Mouse (Mus musculus): ENCODE measurements around the gene Lsr.
A peak's percentile ranks its signal among the peaks of the same experiment; 100 is the strongest.

Lsr gene

GRCm38 (mm10) chr7:30973251-30973500 is at the start of gene Lsr:
Gene Lsr (minus strand): TSS chr7:30973464.
- DNase-seq, result peak; percentile 67

GRCm38 (mm10) chr7:31017104-31017901 is 44.0 kb upstream of the Lsr start:
- peak; percentile 22 for DNase-seq

GRCm38 (mm10) chr7:31012971-31013370 is 39.7 kb upstream of the Lsr start:
- no peak for DNase-seq

- DNase-seq, result no peak
Measured at GRCm38 (mm10) chr7:31008889-31009288, 35.6 kb upstream of the Lsr start.

- no peak for DNase-seq
Measured at GRCm38 (mm10) chr7:31008175-31008574, 34.9 kb upstream of the Lsr start.

- DNase-seq, result no peak
Measured at GRCm38 (mm10) chr7:31007775-31008174, 34.5 kb upstream of the Lsr start.

GRCm38 (mm10) chr7:31002650-31003049 is 29.4 kb upstream of the Lsr start:
- DNase-seq, result no peak

- DNase-seq, result peak; percentile 28
Measured at GRCm38 (mm10) chr7:31000505-31001020, 27.3 kb upstream of the Lsr start.

GRCm38 (mm10) chr7:30996491-30996890 is 23.2 kb upstream of the Lsr start:
- DNase-seq, result no peak

GRCm38 (mm10) chr7:30993986-30994385 is 20.7 kb upstream of the Lsr start:
- DNase-seq, result no peak

- DNase-seq, result no peak
Measured at GRCm38 (mm10) chr7:30992148-30992547, 18.9 kb upstream of the Lsr start.

- no peak for DNase-seq
Measured at GRCm38 (mm10) chr7:30988519-30989162, 15.4 kb upstream of the Lsr start.

GRCm38 (mm10) chr7:30985357-30985756 is 12.1 kb upstream of the Lsr start:
- DNase-seq, result no peak

- DNase-seq, result no peak
Measured at GRCm38 (mm10) chr7:30981703-30982102, 8.4 kb upstream of the Lsr start.

- peak; percentile 88 for DNase-seq
Measured at GRCm38 (mm10) chr7:30973501-30974289, 431 bp upstream of the Lsr start, which contains the start of gene Fam187b. Gene Fam187b (plus strand): TSS chr7:30973790.

GRCm38 (mm10) chr7:30972426-30973250 is 626 bp downstream of the Lsr start:
- peak; percentile 16 for DNase-seq

- DNase-seq, result no peak
Measured at GRCm38 (mm10) chr7:30971901-30972300, 1.4 kb downstream of the Lsr start.

- DNase-seq, result no peak
Measured at GRCm38 (mm10) chr7:30969174-30969573, 4.1 kb downstream of the Lsr start.

- no peak for DNase-seq
Measured at GRCm38 (mm10) chr7:30968611-30969010, 4.7 kb downstream of the Lsr start.

- DNase-seq, result no peak
Measured at GRCm38 (mm10) chr7:30966657-30967056, 6.6 kb downstream of the Lsr start.

- no peak for DNase-seq
Measured at GRCm38 (mm10) chr7:30965677-30966076, 7.6 kb downstream of the Lsr start.

- no peak for DNase-seq
Measured at GRCm38 (mm10) chr7:30964366-30964765, 8.9 kb downstream of the Lsr start.

GRCm38 (mm10) chr7:30962862-30963261 is 10.4 kb downstream of the Lsr start:
- DNase-seq, result no peak

Measured in embryo, embryonic 11 days (tissue).